Mouse (Mus musculus): ENCODE measurements around the gene Macrod2.

DNA sequence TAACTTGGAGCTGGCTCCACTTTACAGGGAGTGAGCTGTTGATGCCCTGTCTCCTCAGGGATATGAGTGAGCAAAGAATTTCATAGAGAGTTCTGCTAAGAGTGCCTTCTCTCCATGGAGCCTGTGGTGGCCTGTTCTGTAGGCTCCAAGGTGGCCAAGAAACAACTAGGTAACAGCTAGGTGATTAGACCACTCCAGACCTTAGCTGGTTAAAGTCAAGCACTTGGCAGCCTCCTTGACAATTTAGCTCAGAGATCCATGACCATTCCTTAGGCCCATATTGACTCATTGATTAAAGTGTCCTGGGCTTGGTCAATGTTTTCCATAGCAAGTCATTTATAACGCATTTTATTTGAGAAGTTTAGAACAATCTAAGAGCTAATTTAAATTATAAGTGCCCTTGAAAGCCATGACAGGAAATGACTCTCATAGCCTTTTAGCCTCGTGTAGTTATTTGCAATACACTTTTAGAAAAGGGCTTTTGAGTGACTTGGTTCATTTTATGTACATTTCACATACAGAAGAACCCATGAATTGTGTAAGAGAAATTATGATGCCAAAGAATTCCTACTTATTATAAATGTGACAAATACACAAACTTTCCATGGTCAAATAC, 1525.4 kb downstream of the Macrod2 start:
- no peak for TF ChIP-seq CTCF (IDR thresholded peaks at IDR 0.05; ENCODE audit: low read depth)
- TF ChIP-seq EP300 (optimal IDR thresholded peaks at IDR 0.05) = no peak

All from stomach, postnatal 0 days (tissue).